Mouse (Mus musculus) ES-Bruce4 (cell line): ENCODE results near the gene Col4a2.

Source experiments
- CTCF ChIP-seq: IDR thresholded peaks from one replicate; pipeline ENCODE4 v1.8.1; 2011; ENCODE audit warnings: low read depth, low read length
- POLR2A ChIP-seq: IDR thresholded peaks from one replicate; pipeline ENCODE4 v1.8.1; 2011; ENCODE audit warnings: low read length; ENCODE audit not compliant: insufficient read depth

DNA sequence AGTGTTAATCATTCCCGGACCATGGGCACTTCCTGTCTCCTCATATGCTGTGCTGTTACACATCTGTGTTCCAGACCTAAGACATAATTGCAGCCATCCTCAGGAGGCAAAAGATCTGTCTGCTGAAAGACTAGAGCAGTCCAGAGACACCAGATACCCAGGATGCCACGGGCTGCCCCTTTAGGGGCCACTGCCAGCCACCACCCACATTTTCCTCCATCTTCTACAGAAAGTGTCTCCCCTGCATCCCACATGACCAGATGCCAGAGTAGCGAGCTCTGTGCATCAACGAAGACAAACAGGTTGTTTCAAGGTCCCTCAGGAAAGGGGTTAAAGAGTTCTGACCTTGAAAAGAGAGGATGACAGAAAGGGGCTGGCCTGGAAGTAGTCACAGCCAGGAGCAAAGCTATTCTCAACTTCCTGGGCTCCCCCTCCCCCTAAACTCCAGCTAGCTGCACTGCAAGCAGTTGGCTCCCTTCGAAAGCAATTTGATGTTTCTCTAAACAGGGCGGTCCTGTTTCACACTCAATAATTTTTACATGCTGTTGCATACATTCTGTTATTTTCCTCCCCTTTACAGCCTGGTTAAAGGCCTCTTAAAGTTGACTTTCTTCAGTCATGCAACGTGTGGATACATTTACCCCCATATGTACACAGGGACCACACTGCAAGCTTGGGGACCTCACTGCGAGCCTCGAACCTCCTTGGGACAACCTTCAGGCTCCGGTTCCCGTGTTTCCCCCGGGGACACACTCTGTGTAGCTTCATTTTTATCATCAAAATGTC, 13.9 kb upstream of the Col4a2 start:
- TF ChIP-seq POLR2A (no peak), CTCF (no peak)
